Mouse (Mus musculus) intestine, embryonic 14.5 days (tissue): ENCODE data around the gene Klb. TPM values are rescaled to one million over a fixed set of nuclear protein-coding genes. Genes with fewer than 3 reads are reported as not detected.
A peak's percentile ranks its signal among the peaks of the same experiment; 100 is the strongest.

Experiments used
- ATAC-seq: fragments of 200-750 bp; cut with Nextera tagmentation; replicated peaks from 2 replicates; pipeline ENCODE4 v1.8.0; 2017; ENCODE audit warnings: low read depth, moderate number of reproducible peaks, moderate TSS enrichment, moderate library complexity; ENCODE audit not compliant: low FRiP score, low TSS enrichment
- DNase-seq: peaks from one replicate; pipeline ENCODE4 v3.0.0-alpha.2; 2018; ENCODE audit warnings: low spot score
- H3K27ac ChIP-seq: fragments of 300-500 bp; sonication (generic); 2 replicates; pipeline ENCODE4 v1.5.1; 2014; ENCODE audit warnings: low read depth, mild to moderate bottlenecking, control low read depth
- H3K27me3 ChIP-seq: fragments of 300-500 bp; sonication (generic); replicated peaks from 2 replicates; pipeline ENCODE4 v1.6.1; 2014; ENCODE audit warnings: low read length, control low read depth; ENCODE audit not compliant: control insufficient read depth, insufficient read depth
- H3K36me3 ChIP-seq: fragments of 300-500 bp; sonication (generic); 2 replicates; pipeline ENCODE4 v1.6.1; 2014; ENCODE audit warnings: low read length, control low read depth; ENCODE audit not compliant: control insufficient read depth, insufficient read depth
- H3K4me1 ChIP-seq: fragments of 300-500 bp; sonication (generic); replicated peaks from 2 replicates; pipeline ENCODE4 v1.6.1; 2014; ENCODE audit warnings: low read length, control low read depth, mixed read lengths; ENCODE audit not compliant: control insufficient read depth, insufficient read depth
- H3K4me2 ChIP-seq: fragments of 300-500 bp; sonication (generic); 2 replicates; pipeline ENCODE4 v1.6.1; 2014; ENCODE audit warnings: low read length
- H3K4me3 ChIP-seq: fragments of 300-500 bp; sonication (generic); 2 replicates; pipeline ENCODE4 v1.5.1; 2014; ENCODE audit warnings: low read depth, low read length, control low read depth, mixed read lengths
- H3K9ac ChIP-seq: fragments of 300-500 bp; sonication (generic); 2 replicates; pipeline ENCODE4 v1.6.1; 2014; ENCODE audit warnings: mild to moderate bottlenecking, low read length
- H3K9me3 ChIP-seq: fragments of 300-500 bp; sonication (generic); 2 replicates; pipeline ENCODE4 v1.6.1; 2016; ENCODE audit warnings: low read length, control low read depth; ENCODE audit not compliant: control insufficient read depth
- WGBS: fragments of 180-500 bp; shearing (Covaris S2); extraction: QIAGEN DNeasy Blood & Tissue Kit; methylation state at CpG from one replicate; pipeline ENCODE4 v1.1.7; 2014; 5-methylcytosine and 5-hydroxymethylcytosine counted together
- polyA plus RNA-seq: library from polyadenylated mRNA; unstranded; fragments of >200 nt; fragmentation: Nextera tagmentation; extraction: Ambion mirVana; gene quantifications from 2 replicates; pipeline ENCODE4 v1.2.1, GENCODE M21; 2014

The Klb gene
- polyA plus RNA-seq, 1 experiment from 2014 or later = 0.96 TPM

- Histone ChIP-seq H3K27me3 (no peaks in the 10 kb centered on the region), H3K9ac (no peak overlapping the region), H3K27ac (no peak overlapping the region), H3K4me3 (no peak overlapping the region), H3K4me1 (peaks cover 5% of the 10 kb centered on the region; the same call in 1 of the 2 replicates), H3K36me3 (peaks cover 63% of the 10 kb centered on the region), H3K9me3 (no peaks in the 10 kb centered on the region), H3K4me2 (no peak overlapping the region)
- no peak for ATAC-seq
- DNase-seq = no peak
- WGBS = 82% methylated on average over 10 of the region's 10 CpGs
Observed at GRCm38 (mm10) chr5:65419136-65419535, 71.0 kb downstream of the Klb start.

- 49% methylated on average over 6 of the region's 6 CpGs for WGBS
- no peak overlapping the region for H3K27ac ChIP-seq
- H3K4me3 ChIP-seq = no peak overlapping the region
- H3K4me1 ChIP-seq = peaks cover 4% of the 10 kb centered on the region; the same call in 1 of the 2 replicates
- H3K9ac ChIP-seq = no peak overlapping the region
- peak; percentile 37; the same call in 1 of the 2 replicates for ATAC-seq
- H3K36me3 ChIP-seq = peaks cover 70% of the 10 kb centered on the region
- no peaks in the 10 kb centered on the region for H3K27me3 ChIP-seq
- H3K4me2 ChIP-seq = no peak overlapping the region
- DNase-seq = no peak
- H3K9me3 ChIP-seq = no peaks in the 10 kb centered on the region
Observed at GRCm38 (mm10) chr5:65420822-65421221, 72.7 kb downstream of the Klb start.

GRCm38 (mm10) chr5:65422803-65423202 is 74.7 kb downstream of the Klb start:
- H3K27ac ChIP-seq = no peak overlapping the region
- H3K9me3 ChIP-seq = no peaks in the 10 kb centered on the region
- ATAC-seq = no peak
- H3K4me1 ChIP-seq = no peaks in the 10 kb centered on the region
- H3K4me2 ChIP-seq = no peak overlapping the region
- peaks cover 69% of the 10 kb centered on the region for H3K36me3 ChIP-seq
- WGBS = 95% methylated on average over 8 of the region's 8 CpGs
- H3K4me3 ChIP-seq = no peak overlapping the region
- no peaks in the 10 kb centered on the region for H3K27me3 ChIP-seq
- DNase-seq = no peak
- H3K9ac ChIP-seq = no peak overlapping the region

GRCm38 (mm10) chr5:65424215-65424614 is 76.1 kb downstream of the Klb start:
- Histone ChIP-seq H3K9ac (no peak overlapping the region), H3K27me3 (no peaks in the 10 kb centered on the region), H3K4me1 (no peaks in the 10 kb centered on the region), H3K9me3 (no peaks in the 10 kb centered on the region), H3K4me3 (no peak overlapping the region), H3K27ac (no peak overlapping the region), H3K36me3 (peaks cover 58% of the 10 kb centered on the region), H3K4me2 (no peak overlapping the region)
- 75% methylated on average over 6 of the region's 6 CpGs for WGBS
- DNase-seq = no peak
- peak; percentile 84 for ATAC-seq

- Histone ChIP-seq H3K4me1 (no peaks in the 10 kb centered on the region), H3K27ac (no peak overlapping the region), H3K4me2 (no peak overlapping the region), H3K9me3 (no peaks in the 10 kb centered on the region), H3K4me3 (no peak overlapping the region), H3K27me3 (no peaks in the 10 kb centered on the region), H3K36me3 (peaks cover 57% of the 10 kb centered on the region), H3K9ac (no peak overlapping the region)
- DNase-seq = no peak
- no peak for ATAC-seq
- 74% methylated on average over 5 of the region's 5 CpGs for WGBS
Observed at GRCm38 (mm10) chr5:65425251-65425650, 77.1 kb downstream of the Klb start.

- ATAC-seq (no peak), DNase-seq (no peak)
- Histone ChIP-seq H3K4me1 (no peaks in the 10 kb centered on the region), H3K9me3 (no peaks in the 10 kb centered on the region), H3K27me3 (no peaks in the 10 kb centered on the region), H3K4me3 (no peak overlapping the region), H3K9ac (no peak overlapping the region), H3K36me3 (peaks cover 29% of the 10 kb centered on the region), H3K4me2 (no peak overlapping the region), H3K27ac (no peak overlapping the region)
- WGBS = 48% methylated on average over 4 of the region's 4 CpGs
Observed at GRCm38 (mm10) chr5:65428321-65428720, 80.2 kb downstream of the Klb start.

GRCm38 (mm10) chr5:65429441-65429840 is 81.3 kb downstream of the Klb start:
- Histone ChIP-seq H3K27me3 (no peaks in the 10 kb centered on the region), H3K4me3 (no peak overlapping the region), H3K36me3 (peaks cover 21% of the 10 kb centered on the region), H3K27ac (no peak overlapping the region), H3K9me3 (no peaks in the 10 kb centered on the region), H3K9ac (no peak overlapping the region), H3K4me2 (no peak overlapping the region), H3K4me1 (peaks cover 6% of the 10 kb centered on the region; the same call in 1 of the 2 replicates)
- ATAC-seq (no peak), DNase-seq (no peak)
- WGBS = 79% methylated on average over 5 of the region's 5 CpGs

Other genes starting within 250 kb of the Klb start
- 15.8 and 16.8 TPM in 2 replicates for gene Klhl5, start 240.8 kb upstream of the Klb start, polyA plus RNA-seq
- 8.7 and 9.2 TPM in 2 replicates for gene Wdr19, start 148.6 kb upstream of the Klb start, polyA plus RNA-seq
- gene Rfc1, start 12.6 kb upstream of the Klb start, polyA plus RNA-seq = 87.6 and 98.0 TPM in 2 replicates
- gene Rpl9, start 43.1 kb downstream of the Klb start, polyA plus RNA-seq = 1,354 and 1,361 TPM in 2 replicates
- gene Lias, start 43.2 kb downstream of the Klb start, polyA plus RNA-seq = 60.6 and 61.9 TPM in 2 replicates
- gene Ugdh, start 87.6 kb downstream of the Klb start, polyA plus RNA-seq = 108 and 111 TPM in 2 replicates
- gene Gm43552, start 144.5 kb downstream of the Klb start, polyA plus RNA-seq = 2.4 TPM in 1 of 2 replicates, not detected in the other
- gene Smim14, start 188.9 kb downstream of the Klb start, polyA plus RNA-seq = 109 and 111 TPM in 2 replicates
- gene Ube2k, start 188.9 kb downstream of the Klb start, polyA plus RNA-seq = 123 and 124 TPM in 2 replicates